Mouse (Mus musculus) hindbrain, embryonic 10.5 days (tissue): ENCODE results near the gene Pappa. TPM values are rescaled to one million over a fixed set of nuclear protein-coding genes. Genes with fewer than 3 reads are reported as not detected.

Experiments
- DNase-seq: peaks from one replicate; pipeline ENCODE4 v3.0.0-alpha.2; 2017; ENCODE audit warnings: low spot score
- H3K27ac ChIP-seq: fragments of 300-500 bp; sonication (generic); 2 replicates; pipeline ENCODE4 v1.5.1; 2016; ENCODE audit warnings: mild to moderate bottlenecking, moderate library complexity
- H3K27me3 ChIP-seq: fragments of 300-500 bp; sonication (generic); 2 replicates; pipeline ENCODE4 v1.6.1; 2016; ENCODE audit warnings: mild to moderate bottlenecking; ENCODE audit not compliant: poor library complexity, insufficient read depth, severe bottlenecking
- H3K36me3 ChIP-seq: fragments of 300-500 bp; sonication (generic); 2 replicates; pipeline ENCODE4 v1.6.1; 2016; ENCODE audit warnings: mild to moderate bottlenecking, moderate library complexity
- H3K4me1 ChIP-seq: fragments of 300-500 bp; sonication (generic); replicated peaks from 2 replicates; pipeline ENCODE4 v1.6.1; 2016; ENCODE audit warnings: mild to moderate bottlenecking
- H3K4me3 ChIP-seq: fragments of 300-500 bp; sonication (generic); 2 replicates; pipeline ENCODE4 v1.5.1; 2016; ENCODE audit warnings: mild to moderate bottlenecking, moderate library complexity
- H3K9me3 ChIP-seq: fragments of 300-500 bp; sonication (generic); 2 replicates; pipeline ENCODE4 v1.6.1; 2016; ENCODE audit warnings: mild to moderate bottlenecking, moderate library complexity
- WGBS: fragments of 180-500 bp; shearing (Covaris S2); methylation state at CpG from one replicate; pipeline ENCODE4 v1.1.7; 2016; 5-methylcytosine and 5-hydroxymethylcytosine counted together
- polyA plus RNA-seq: library from polyadenylated mRNA; unstranded; fragments of >200 nt; fragmentation: Nextera tagmentation; extraction: Ambion mirVana; gene quantifications from 2 replicates; pipeline ENCODE4 v1.2.1, GENCODE M21; 2016

Gene Pappa
- polyA plus RNA-seq, 1 experiment from 2014 or later = 0.75 TPM

DNA sequence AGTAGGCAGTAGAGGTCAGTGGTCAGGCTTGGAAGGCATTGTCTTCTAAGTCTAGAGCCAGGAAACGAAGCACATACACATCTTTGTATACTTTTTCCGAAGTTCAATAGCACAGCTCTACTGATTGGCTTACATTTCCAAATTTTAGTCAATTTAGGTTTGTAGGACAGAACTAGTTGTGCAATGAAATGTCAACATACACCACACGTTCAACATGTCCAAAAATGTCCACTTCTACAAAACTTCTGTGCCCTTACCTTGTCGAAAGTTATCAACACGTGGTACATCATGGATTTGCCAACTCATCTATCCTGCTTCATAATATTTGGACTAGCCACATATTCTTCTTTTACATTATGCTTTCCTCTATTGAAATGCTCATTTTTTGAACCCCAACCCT is 10.4 kb downstream of the Pappa start:
- Histone ChIP-seq H3K36me3 (no peaks in the 10 kb centered on the region), H3K27me3 (0 out of 2 replicates have a peak, but pooled peaks cover 3% of the 10 kb centered on the region), H3K4me1 (no peaks in the 10 kb centered on the region), H3K27ac (no peak overlapping the region), H3K4me3 (no peak overlapping the region), H3K9me3 (no peaks in the 10 kb centered on the region)
- 92% methylated on average over 5 of the region's 5 CpGs for WGBS
- no peak for DNase-seq

- H3K27ac ChIP-seq = no peak overlapping the region
- WGBS = 81% methylated on average over 5 of the region's 5 CpGs
- no peaks in the 10 kb centered on the region for H3K27me3 ChIP-seq
- no peak overlapping the region for H3K4me3 ChIP-seq
- H3K4me1 ChIP-seq = no peaks in the 10 kb centered on the region
- DNase-seq = no peak
- H3K9me3 ChIP-seq = no peaks in the 10 kb centered on the region
- H3K36me3 ChIP-seq = no peaks in the 10 kb centered on the region
These were observed 11.1 kb downstream of the Pappa start for GRCm38 (mm10) chr4:65135109-65135508.

- H3K9me3 ChIP-seq = no peaks in the 10 kb centered on the region
- no peaks in the 10 kb centered on the region for H3K4me1 ChIP-seq
- DNase-seq = no peak
- H3K27ac ChIP-seq = no peak overlapping the region
- no peak overlapping the region for H3K4me3 ChIP-seq
- 90% methylated on average over 3 of the region's 3 CpGs for WGBS
- H3K36me3 ChIP-seq = no peaks in the 10 kb centered on the region
- no peaks in the 10 kb centered on the region for H3K27me3 ChIP-seq
These were observed 12.6 kb downstream of the Pappa start for GRCm38 (mm10) chr4:65136541-65136940.

GRCm38 (mm10) chr4:65146936-65147335 is 23.0 kb downstream of the Pappa start:
- 73% methylated on average over 1 of the region's 1 CpGs for WGBS
- H3K9me3 ChIP-seq = no peaks in the 10 kb centered on the region
- DNase-seq = no peak
- H3K36me3 ChIP-seq = no peaks in the 10 kb centered on the region
- no peaks in the 10 kb centered on the region for H3K4me1 ChIP-seq
- H3K27me3 ChIP-seq = no peaks in the 10 kb centered on the region
- no peak overlapping the region for H3K27ac ChIP-seq
- H3K4me3 ChIP-seq = no peak overlapping the region

DNA sequence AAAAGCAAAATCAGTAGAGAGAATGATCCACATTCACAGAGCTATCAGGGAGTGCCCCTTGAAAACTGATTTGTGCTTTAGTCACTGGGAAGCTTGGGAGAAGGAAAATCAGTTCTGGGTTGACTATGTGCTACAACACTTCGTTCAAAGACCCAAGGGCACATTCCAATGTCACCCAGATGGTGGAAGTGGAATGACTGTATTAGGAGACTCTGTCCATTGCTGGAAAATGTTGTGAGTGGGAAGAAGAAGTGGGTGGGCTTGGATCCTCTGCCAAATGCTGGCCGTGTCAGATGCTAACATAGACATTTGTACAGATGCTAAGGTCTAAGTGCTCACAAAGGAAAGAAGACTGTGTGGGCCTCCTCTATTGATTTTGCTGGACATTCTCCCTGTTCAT is 29.6 kb downstream of the Pappa start:
- H3K9me3 ChIP-seq = no peaks in the 10 kb centered on the region
- no peaks in the 10 kb centered on the region for H3K4me1 ChIP-seq
- no peaks in the 10 kb centered on the region for H3K27me3 ChIP-seq
- no peak overlapping the region for H3K27ac ChIP-seq
- H3K36me3 ChIP-seq = peaks cover 8% of the 10 kb centered on the region
- no peak overlapping the region for H3K4me3 ChIP-seq
- DNase-seq = no peak
- 82% methylated on average over 2 of the region's 2 CpGs for WGBS

DNA sequence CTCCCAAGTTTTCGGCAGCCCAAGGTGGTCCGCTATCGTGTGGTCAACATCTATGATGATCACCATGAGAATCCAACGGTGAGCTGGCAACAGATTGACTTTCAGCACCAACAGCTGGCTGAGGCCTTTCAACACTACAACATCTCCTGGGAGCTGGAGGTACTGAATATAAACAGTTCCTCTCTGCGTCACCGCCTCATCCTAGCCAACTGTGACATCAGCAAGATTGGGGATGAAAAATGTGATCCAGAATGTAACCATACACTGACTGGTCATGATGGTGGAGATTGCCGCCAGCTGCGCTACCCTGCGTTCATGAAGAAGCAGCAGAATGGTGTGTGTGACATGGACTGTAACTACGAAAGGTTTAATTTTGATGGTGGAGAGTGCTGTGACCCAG is 32.3 kb downstream of the Pappa start:
- no peaks in the 10 kb centered on the region for H3K9me3 ChIP-seq
- WGBS = 93% methylated on average over 10 of the region's 10 CpGs
- H3K36me3 ChIP-seq = peaks cover 8% of the 10 kb centered on the region
- no peak for DNase-seq
- H3K27me3 ChIP-seq = no peaks in the 10 kb centered on the region
- no peak overlapping the region for H3K27ac ChIP-seq
- H3K4me1 ChIP-seq = no peaks in the 10 kb centered on the region; the same call in 1 of the 2 replicates
- H3K4me3 ChIP-seq = no peak overlapping the region

GRCm38 (mm10) chr4:65158651-65159050 is 34.7 kb downstream of the Pappa start:
- no peak for DNase-seq
- no peak overlapping the region for H3K4me3 ChIP-seq
- no peaks in the 10 kb centered on the region; the same call in 1 of the 2 replicates for H3K4me1 ChIP-seq
- no peaks in the 10 kb centered on the region for H3K9me3 ChIP-seq
- H3K27me3 ChIP-seq = no peaks in the 10 kb centered on the region
- H3K27ac ChIP-seq = no peak overlapping the region
- H3K36me3 ChIP-seq = peaks cover 8% of the 10 kb centered on the region
- WGBS = 92% methylated on average over 3 of the region's 3 CpGs

DNA sequence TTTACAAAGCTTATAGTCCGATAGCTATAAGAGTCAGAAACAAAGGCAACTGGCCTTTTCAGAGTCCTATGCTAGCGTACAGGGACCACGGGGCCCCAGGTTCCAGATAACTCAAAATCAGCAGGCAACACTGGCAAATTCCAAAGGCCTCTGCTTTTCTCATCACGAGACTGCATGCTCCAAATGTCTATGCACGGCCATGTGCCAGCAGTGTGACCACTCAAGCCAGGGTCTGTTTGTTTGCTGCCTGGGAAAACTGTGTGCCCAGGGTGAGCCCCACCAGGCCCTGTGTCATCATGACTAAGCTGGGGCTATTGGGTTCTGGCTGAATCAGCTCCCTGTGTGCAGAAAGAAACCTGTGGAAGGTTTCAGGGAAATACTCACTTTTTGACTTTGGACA is 35.5 kb downstream of the Pappa start:
- DNase-seq = no peak
- Histone ChIP-seq H3K4me1 (no peaks in the 10 kb centered on the region; the same call in 1 of the 2 replicates), H3K27me3 (no peaks in the 10 kb centered on the region), H3K4me3 (no peak overlapping the region), H3K36me3 (peaks cover 8% of the 10 kb centered on the region), H3K9me3 (no peaks in the 10 kb centered on the region), H3K27ac (no peak overlapping the region; the same call in 1 of the 2 replicates)
- WGBS = 74% methylated on average over 5 of the region's 5 CpGs

DNA sequence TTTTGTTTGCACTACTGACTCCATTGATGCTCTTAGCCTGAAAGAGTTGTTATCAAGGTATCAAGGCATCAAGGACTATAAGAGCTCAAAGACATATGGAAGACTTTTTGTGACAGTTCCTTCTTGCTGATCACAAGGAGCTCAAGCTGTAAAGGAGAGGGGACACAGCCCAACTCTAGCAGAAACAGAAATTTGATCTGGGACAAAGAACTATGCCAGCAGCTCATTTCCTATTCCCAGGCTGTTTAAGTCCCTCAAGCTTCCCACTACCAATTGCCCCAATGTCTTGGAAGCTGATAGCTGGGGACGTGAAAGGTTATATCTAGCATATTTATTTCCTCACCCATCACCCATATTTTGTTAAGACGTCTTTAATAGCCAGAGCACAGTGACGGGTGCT is 39.7 kb downstream of the Pappa start:
- Histone ChIP-seq H3K9me3 (no peaks in the 10 kb centered on the region), H3K4me3 (no peak overlapping the region), H3K27me3 (no peaks in the 10 kb centered on the region), H3K27ac (no peak overlapping the region), H3K4me1 (no peaks in the 10 kb centered on the region; the same call in 1 of the 2 replicates), H3K36me3 (no peaks in the 10 kb centered on the region)
- WGBS = 81% methylated on average over 3 of the region's 3 CpGs
- DNase-seq = no peak

DNA sequence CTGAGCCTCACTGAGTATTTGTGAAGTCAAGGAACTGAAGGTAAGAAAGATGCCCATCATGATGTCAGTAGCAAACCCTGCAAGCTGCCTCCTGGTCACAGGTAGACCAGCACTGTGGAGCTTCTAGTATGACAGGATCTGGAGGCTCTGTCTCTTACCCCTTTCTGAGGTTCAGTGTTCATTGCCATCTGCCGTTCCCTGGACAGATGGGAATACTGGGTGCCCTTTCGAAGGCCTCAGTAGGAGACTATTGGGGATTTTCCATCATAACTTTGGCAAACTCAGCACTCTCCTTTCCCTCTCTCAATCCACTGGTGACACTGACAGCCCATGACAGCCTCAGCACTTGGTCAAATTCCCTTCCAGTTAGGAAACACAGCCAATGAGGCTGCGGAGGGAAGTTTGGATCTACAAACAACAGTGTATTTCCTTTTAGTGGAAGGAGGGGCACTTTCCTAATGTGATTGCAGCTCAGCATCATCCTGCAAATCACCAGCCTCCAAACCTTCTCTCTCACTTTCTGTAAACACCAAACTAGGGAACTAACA is 42.4 kb downstream of the Pappa start:
- 90% methylated on average over 3 of the region's 3 CpGs for WGBS
- H3K27me3 ChIP-seq = no peaks in the 10 kb centered on the region
- no peaks in the 10 kb centered on the region for H3K4me1 ChIP-seq
- no peaks in the 10 kb centered on the region for H3K36me3 ChIP-seq
- no peak for DNase-seq
- no peaks in the 10 kb centered on the region for H3K9me3 ChIP-seq
- H3K4me3 ChIP-seq = no peak overlapping the region
- H3K27ac ChIP-seq = no peak overlapping the region

GRCm38 (mm10) chr4:65174505-65174904 is 50.5 kb downstream of the Pappa start:
- no peak overlapping the region for H3K4me3 ChIP-seq
- no peak for DNase-seq
- H3K27ac ChIP-seq = no peak overlapping the region
- no peaks in the 10 kb centered on the region for H3K4me1 ChIP-seq
- WGBS = 88% methylated on average over 3 of the region's 3 CpGs
- no peaks in the 10 kb centered on the region for H3K9me3 ChIP-seq
- H3K27me3 ChIP-seq = no peaks in the 10 kb centered on the region
- H3K36me3 ChIP-seq = no peaks in the 10 kb centered on the region

- DNase-seq = no peak
- 69% methylated on average over 1 of the region's 1 CpGs for WGBS
- H3K36me3 ChIP-seq = no peaks in the 10 kb centered on the region
- H3K27me3 ChIP-seq = no peaks in the 10 kb centered on the region
- no peaks in the 10 kb centered on the region for H3K9me3 ChIP-seq
- H3K27ac ChIP-seq = no peak overlapping the region
- peaks cover 5% of the 10 kb centered on the region; the same call in 1 of the 2 replicates for H3K4me1 ChIP-seq
- no peak overlapping the region for H3K4me3 ChIP-seq
These were observed 54.2 kb downstream of the Pappa start for GRCm38 (mm10) chr4:65178146-65178545.

GRCm38 (mm10) chr4:65187236-65187635 is 63.3 kb downstream of the Pappa start:
- WGBS = 71% methylated on average over 2 of the region's 2 CpGs
- Histone ChIP-seq H3K9me3 (no peaks in the 10 kb centered on the region), H3K27me3 (no peaks in the 10 kb centered on the region), H3K27ac (no peak overlapping the region), H3K4me3 (no peak overlapping the region), H3K4me1 (peaks cover 6% of the 10 kb centered on the region; the same call in 1 of the 2 replicates), H3K36me3 (no peaks in the 10 kb centered on the region)
- DNase-seq = no peak

GRCm38 (mm10) chr4:65187716-65188115 is 63.7 kb downstream of the Pappa start:
- H3K9me3 ChIP-seq = no peaks in the 10 kb centered on the region
- no peaks in the 10 kb centered on the region for H3K27me3 ChIP-seq
- H3K36me3 ChIP-seq = no peaks in the 10 kb centered on the region
- H3K4me3 ChIP-seq = no peak overlapping the region
- H3K27ac ChIP-seq = no peak overlapping the region
- no peak for DNase-seq
- WGBS = 85% methylated on average over 1 of the region's 1 CpGs
- H3K4me1 ChIP-seq = peaks cover 5% of the 10 kb centered on the region; the same call in 1 of the 2 replicates
